32 mouse cellular contexts compared by ENCODE assay signal in genomic region chr8:88185716-88186115, GRCm38 (mm10).
"Had no signal": no experiment of that assay in that cellular context is flagged by ENCODE, and none has a peak within 500 bp of the region (broad histone marks: within the 10 kb centered on the region; RNA-seq: fewer than 3 reads in every experiment).

No protein-coding gene starts in this region.

- H3K4me1 ChIP-seq: limb, embryonic 10.5 days; limb, embryonic 12.5 days; limb, embryonic 13.5 days; limb, embryonic 15.5 days; liver, embryonic 12.5 days; liver, embryonic 13.5 days; liver, embryonic 15.5 days; lung, embryonic 15.5 days; megakaryocyte, embryonic 14.5 days; midbrain, embryonic 10.5 days; midbrain, embryonic 12.5 days; midbrain, embryonic 13.5 days; midbrain, embryonic 15.5 days; neural tube, embryonic 12.5 days had no signal

- ATAC-seq: liver, embryonic 12.5 days; liver, postnatal 0 days; lung, postnatal 0 days; midbrain, embryonic 13.5 days; midbrain, embryonic 15.5 days; midbrain, embryonic 16.5 days had no signal

- H3K9me3 ChIP-seq: limb, embryonic 10.5 days; limb, embryonic 12.5 days; limb, embryonic 13.5 days; limb, embryonic 15.5 days; liver, embryonic 12.5 days; liver, embryonic 13.5 days; liver, embryonic 15.5 days; lung, embryonic 15.5 days; midbrain, embryonic 10.5 days; midbrain, embryonic 12.5 days; midbrain, embryonic 13.5 days; midbrain, embryonic 15.5 days; neural tube, embryonic 12.5 days had no signal

- H3K9ac ChIP-seq: limb, embryonic 12.5 days; limb, embryonic 13.5 days; limb, embryonic 15.5 days; liver, embryonic 12.5 days; liver, embryonic 13.5 days; liver, embryonic 14.5 days; liver, embryonic 15.5 days; liver, postnatal 0 days; lung, embryonic 14.5 days; lung, embryonic 15.5 days; midbrain, embryonic 12.5 days; midbrain, embryonic 13.5 days; midbrain, embryonic 15.5 days; neural tube, embryonic 12.5 days had no signal

- H3K27me3 ChIP-seq: limb, embryonic 12.5 days; limb, embryonic 13.5 days; limb, embryonic 15.5 days; liver, embryonic 13.5 days; liver, embryonic 15.5 days; lung, embryonic 15.5 days; midbrain, embryonic 12.5 days; midbrain, embryonic 13.5 days; midbrain, embryonic 15.5 days; neural tube, embryonic 12.5 days had no signal

- DNase-seq: left cerebral cortex, postnatal 4 days; liver; liver, embryonic 13.5 days; liver, postnatal 0 days; lung, adult 18-20 months; lung, adult 2 months; lung, embryonic 14.5 days; lung, postnatal 10 days; lung, postnatal 14 days; lung, postnatal 36 days; lung, postnatal 4 days; midbrain, embryonic 14.5 days had no signal

- H3K4me3 ChIP-seq: limb, embryonic 10.5 days; limb, embryonic 12.5 days; limb, embryonic 13.5 days; limb, embryonic 15.5 days; liver, embryonic 12.5 days; liver, embryonic 13.5 days; liver, embryonic 15.5 days; lung, embryonic 15.5 days; megakaryocyte, embryonic 14.5 days; midbrain, embryonic 10.5 days; midbrain, embryonic 12.5 days; midbrain, embryonic 13.5 days; midbrain, embryonic 15.5 days; myocyte; neural tube, embryonic 12.5 days had no signal

- H3K36me3 ChIP-seq: limb, embryonic 10.5 days; limb, embryonic 12.5 days; limb, embryonic 13.5 days; limb, embryonic 15.5 days; liver, embryonic 12.5 days; liver, embryonic 13.5 days; liver, embryonic 15.5 days; lung, embryonic 15.5 days; midbrain, embryonic 10.5 days; midbrain, embryonic 12.5 days; midbrain, embryonic 13.5 days; midbrain, embryonic 15.5 days; neural tube, embryonic 12.5 days had no signal

- H3K4me2 ChIP-seq: limb, embryonic 12.5 days; limb, embryonic 13.5 days; limb, embryonic 15.5 days; liver, embryonic 11.5 days; liver, embryonic 12.5 days; liver, embryonic 13.5 days; liver, embryonic 15.5 days; lung, embryonic 14.5 days; lung, embryonic 15.5 days; midbrain, embryonic 11.5 days; midbrain, embryonic 12.5 days; midbrain, embryonic 13.5 days; midbrain, embryonic 15.5 days; neural tube, embryonic 12.5 days had no signal

- H3K27ac ChIP-seq: limb, embryonic 10.5 days; limb, embryonic 12.5 days; limb, embryonic 13.5 days; limb, embryonic 15.5 days; liver, embryonic 12.5 days; liver, embryonic 13.5 days; liver, embryonic 14.5 days; liver, embryonic 15.5 days; lung, embryonic 15.5 days; macrophage; midbrain, embryonic 10.5 days; midbrain, embryonic 12.5 days; midbrain, embryonic 13.5 days; midbrain, embryonic 15.5 days; neural tube, embryonic 12.5 days had no signal
